Mouse (Mus musculus): ENCODE data around the gene Arhgef15. TPM values are rescaled to one million over a fixed set of nuclear protein-coding genes. Genes with fewer than 3 reads are reported as not detected.

The Arhgef15 gene
- polyA plus RNA-seq, 1 experiment from 2014 or later = 9.6 TPM

GRCm38 (mm10) chr11:68914566-68914965 is 42.7 kb downstream of the Arhgef15 start:
- 0 out of 2 replicates have a peak, but pooled peaks cover 3% of the 10 kb centered on the region for H3K4me1 ChIP-seq (ENCODE audit: control insufficient read depth, insufficient read depth, low read length)

DNA sequence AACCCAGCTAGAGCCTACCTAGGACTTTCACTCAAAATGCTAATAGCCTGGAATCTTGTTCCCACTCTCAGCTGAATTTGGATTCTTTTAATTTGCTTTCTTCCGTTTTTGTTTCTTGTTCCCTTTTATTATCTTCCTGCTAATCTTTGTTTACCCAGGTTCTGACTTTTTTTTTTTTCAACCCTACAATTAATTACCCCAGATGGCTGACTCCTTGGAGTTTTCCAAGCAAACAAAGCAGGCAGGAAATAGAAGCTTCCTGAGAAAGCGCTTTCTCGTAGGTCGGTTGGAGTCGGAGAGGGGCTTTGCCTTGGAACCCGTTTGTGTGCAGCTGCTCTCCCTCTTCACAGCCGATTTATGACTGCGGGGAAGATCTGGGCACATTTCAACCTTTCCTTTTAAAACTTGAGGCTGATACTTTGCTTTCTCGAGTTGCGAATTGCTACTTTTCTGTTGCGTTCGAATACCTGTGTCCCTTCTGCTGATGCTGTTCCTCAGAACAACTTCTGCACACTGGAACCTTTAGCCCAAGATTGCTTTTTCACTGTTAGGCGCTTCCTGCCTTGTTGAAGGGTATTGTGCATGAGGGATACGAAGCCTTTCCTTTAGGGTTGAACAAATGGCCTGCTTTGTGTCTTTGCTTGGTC is 45.6 kb downstream of the Arhgef15 start:
- WGBS = 27% methylated on average over 14 of the region's 14 CpGs
- H3K9ac ChIP-seq (ENCODE audit: low read length) = peak overlapping the region; percentile 23; the same call in 1 of the 2 replicates
- no peaks in the 10 kb centered on the region for H3K27me3 ChIP-seq (ENCODE audit: control insufficient read depth, insufficient read depth, low read length)
- no peak for ATAC-seq (ENCODE audit: insufficient read depth, low FRiP score)
- no peaks in the 10 kb centered on the region for H3K9me3 ChIP-seq (replicated peaks; ENCODE audit: control insufficient read depth, low read length)
- H3K27ac ChIP-seq (ENCODE audit: low read length) = peak overlapping the region; percentile 75
- peak overlapping the region; percentile 17; the same call in 1 of the 2 replicates for H3K4me2 ChIP-seq (ENCODE audit: low read depth, low read length)
- 0 out of 2 replicates have a peak, but pooled peaks cover 3% of the 10 kb centered on the region for H3K4me1 ChIP-seq (ENCODE audit: control insufficient read depth, insufficient read depth, low read length)
- no peaks in the 10 kb centered on the region for H3K36me3 ChIP-seq (ENCODE audit: control insufficient read depth, insufficient read depth, low read length)
- H3K4me3 ChIP-seq (replicated peaks; ENCODE audit: low read length) = no peak overlapping the region

More at GRCm38 (mm10) chr11:68914566-68914965, 42.7 kb downstream of the Arhgef15 start:
- Histone ChIP-seq H3K36me3 (ENCODE audit: control insufficient read depth, insufficient read depth, low read length) (no peaks in the 10 kb centered on the region), H3K27me3 (ENCODE audit: control insufficient read depth, insufficient read depth, low read length) (no peaks in the 10 kb centered on the region), H3K9ac (ENCODE audit: low read length) (no peak overlapping the region), H3K4me2 (ENCODE audit: low read depth, low read length) (no peak overlapping the region), H3K9me3 (replicated peaks; ENCODE audit: control insufficient read depth, low read length) (no peaks in the 10 kb centered on the region), H3K4me3 (replicated peaks; ENCODE audit: low read length) (no peak overlapping the region), H3K27ac (ENCODE audit: low read length) (no peak overlapping the region)
- no peak for ATAC-seq (ENCODE audit: insufficient read depth, low FRiP score)
- WGBS = 89% methylated on average over 4 of the region's 4 CpGs

GRCm38 (mm10) chr11:68908846-68909503 is 48.3 kb downstream of the Arhgef15 start:
- no peak overlapping the region for H3K27ac ChIP-seq (ENCODE audit: low read length)
- ATAC-seq (ENCODE audit: insufficient read depth, low FRiP score) = no peak
- no peaks in the 10 kb centered on the region for H3K9me3 ChIP-seq (replicated peaks; ENCODE audit: control insufficient read depth, low read length)
- no peak overlapping the region for H3K9ac ChIP-seq (ENCODE audit: low read length)
- H3K4me2 ChIP-seq (ENCODE audit: low read depth, low read length) = no peak overlapping the region
- H3K4me3 ChIP-seq (replicated peaks; ENCODE audit: low read length) = no peak overlapping the region
- no peaks in the 10 kb centered on the region for H3K27me3 ChIP-seq (ENCODE audit: control insufficient read depth, insufficient read depth, low read length)
- H3K36me3 ChIP-seq (ENCODE audit: control insufficient read depth, insufficient read depth, low read length) = peaks cover 12% of the 10 kb centered on the region; the same call in 1 of the 2 replicates
- H3K4me1 ChIP-seq (ENCODE audit: control insufficient read depth, insufficient read depth, low read length) = 0 out of 2 replicates have a peak, but pooled peaks cover 3% of the 10 kb centered on the region
- WGBS = 44% methylated on average over 7 of the region's 7 CpGs

GRCm38 (mm10) chr11:68907251-68907650 is 50.0 kb downstream of the Arhgef15 start:
- no peak overlapping the region for H3K9ac ChIP-seq (ENCODE audit: low read length)
- H3K27ac ChIP-seq (ENCODE audit: low read length) = no peak overlapping the region
- ATAC-seq (ENCODE audit: insufficient read depth, low FRiP score) = no peak
- H3K4me2 ChIP-seq (ENCODE audit: low read depth, low read length) = no peak overlapping the region
- H3K36me3 ChIP-seq (ENCODE audit: control insufficient read depth, insufficient read depth, low read length) = peaks cover 21% of the 10 kb centered on the region
- H3K9me3 ChIP-seq (replicated peaks; ENCODE audit: control insufficient read depth, low read length) = no peaks in the 10 kb centered on the region
- no peaks in the 10 kb centered on the region for H3K27me3 ChIP-seq (ENCODE audit: control insufficient read depth, insufficient read depth, low read length)
- H3K4me1 ChIP-seq (ENCODE audit: control insufficient read depth, insufficient read depth, low read length) = peaks cover 3% of the 10 kb centered on the region; the same call in 1 of the 2 replicates
- 71% methylated on average over 3 of the region's 3 CpGs for WGBS
- no peak overlapping the region for H3K4me3 ChIP-seq (replicated peaks; ENCODE audit: low read length)

DNA sequence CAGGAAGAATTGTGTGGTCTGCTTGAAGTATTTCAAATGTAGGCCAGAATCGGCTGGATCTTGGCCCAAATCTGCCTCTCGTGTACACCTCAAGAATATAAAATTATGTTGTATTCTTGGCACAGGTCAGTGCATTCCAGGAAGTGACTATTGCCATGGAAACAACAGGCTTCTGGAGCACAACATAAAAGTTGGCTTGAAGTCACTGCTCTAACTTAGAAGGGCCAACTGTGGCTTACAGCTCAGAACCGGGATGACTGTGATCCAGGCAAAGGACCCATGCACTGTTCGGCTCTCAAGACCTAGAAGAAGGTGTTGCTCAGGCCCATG is 50.9 kb downstream of the Arhgef15 start:
- 55% methylated on average over 4 of the region's 4 CpGs for WGBS
- peak overlapping the region; percentile 12 for H3K27ac ChIP-seq (ENCODE audit: low read length)
- no peaks in the 10 kb centered on the region for H3K9me3 ChIP-seq (replicated peaks; ENCODE audit: control insufficient read depth, low read length)
- H3K4me3 ChIP-seq (replicated peaks; ENCODE audit: low read length) = no peak overlapping the region
- H3K27me3 ChIP-seq (ENCODE audit: control insufficient read depth, insufficient read depth, low read length) = no peaks in the 10 kb centered on the region
- no peak overlapping the region for H3K4me2 ChIP-seq (ENCODE audit: low read depth, low read length)
- no peaks in the 10 kb centered on the region; the same call in 1 of the 2 replicates for H3K4me1 ChIP-seq (ENCODE audit: control insufficient read depth, insufficient read depth, low read length)
- peaks cover 21% of the 10 kb centered on the region for H3K36me3 ChIP-seq (ENCODE audit: control insufficient read depth, insufficient read depth, low read length)
- 0 out of 2 replicates have a peak, but pooled peaks have one; percentile 33 for ATAC-seq (ENCODE audit: insufficient read depth, low FRiP score)
- no peak overlapping the region for H3K9ac ChIP-seq (ENCODE audit: low read length)

GRCm38 (mm10) chr11:68905665-68906460 is 51.4 kb downstream of the Arhgef15 start:
- Histone ChIP-seq H3K36me3 (ENCODE audit: control insufficient read depth, insufficient read depth, low read length) (peaks cover 21% of the 10 kb centered on the region), H3K27me3 (ENCODE audit: control insufficient read depth, insufficient read depth, low read length) (no peaks in the 10 kb centered on the region), H3K9me3 (replicated peaks; ENCODE audit: control insufficient read depth, low read length) (no peaks in the 10 kb centered on the region), H3K4me1 (ENCODE audit: control insufficient read depth, insufficient read depth, low read length) (peaks cover 2% of the 10 kb centered on the region), H3K4me3 (replicated peaks; ENCODE audit: low read length) (no peak overlapping the region), H3K27ac (ENCODE audit: low read length) (peak overlapping the region; percentile 1), H3K9ac (ENCODE audit: low read length) (no peak overlapping the region), H3K4me2 (ENCODE audit: low read depth, low read length) (no peak overlapping the region)
- 87% methylated on average over 9 of the region's 9 CpGs for WGBS
- no peak for ATAC-seq (ENCODE audit: insufficient read depth, low FRiP score)

GRCm38 (mm10) chr11:68905138-68905531 is 52.1 kb downstream of the Arhgef15 start:
- ATAC-seq (ENCODE audit: insufficient read depth, low FRiP score) = no peak
- H3K36me3 ChIP-seq (ENCODE audit: control insufficient read depth, insufficient read depth, low read length) = peaks cover 21% of the 10 kb centered on the region
- no peak overlapping the region for H3K4me2 ChIP-seq (ENCODE audit: low read depth, low read length)
- H3K9ac ChIP-seq (ENCODE audit: low read length) = no peak overlapping the region
- no peaks in the 10 kb centered on the region for H3K9me3 ChIP-seq (replicated peaks; ENCODE audit: control insufficient read depth, low read length)
- peaks cover 4% of the 10 kb centered on the region for H3K4me1 ChIP-seq (ENCODE audit: control insufficient read depth, insufficient read depth, low read length)
- H3K27me3 ChIP-seq (ENCODE audit: control insufficient read depth, insufficient read depth, low read length) = no peaks in the 10 kb centered on the region
- H3K4me3 ChIP-seq (replicated peaks; ENCODE audit: low read length) = no peak overlapping the region
- WGBS = 91% methylated on average over 3 of the region's 3 CpGs
- no peak overlapping the region for H3K27ac ChIP-seq (ENCODE audit: low read length)

DNA sequence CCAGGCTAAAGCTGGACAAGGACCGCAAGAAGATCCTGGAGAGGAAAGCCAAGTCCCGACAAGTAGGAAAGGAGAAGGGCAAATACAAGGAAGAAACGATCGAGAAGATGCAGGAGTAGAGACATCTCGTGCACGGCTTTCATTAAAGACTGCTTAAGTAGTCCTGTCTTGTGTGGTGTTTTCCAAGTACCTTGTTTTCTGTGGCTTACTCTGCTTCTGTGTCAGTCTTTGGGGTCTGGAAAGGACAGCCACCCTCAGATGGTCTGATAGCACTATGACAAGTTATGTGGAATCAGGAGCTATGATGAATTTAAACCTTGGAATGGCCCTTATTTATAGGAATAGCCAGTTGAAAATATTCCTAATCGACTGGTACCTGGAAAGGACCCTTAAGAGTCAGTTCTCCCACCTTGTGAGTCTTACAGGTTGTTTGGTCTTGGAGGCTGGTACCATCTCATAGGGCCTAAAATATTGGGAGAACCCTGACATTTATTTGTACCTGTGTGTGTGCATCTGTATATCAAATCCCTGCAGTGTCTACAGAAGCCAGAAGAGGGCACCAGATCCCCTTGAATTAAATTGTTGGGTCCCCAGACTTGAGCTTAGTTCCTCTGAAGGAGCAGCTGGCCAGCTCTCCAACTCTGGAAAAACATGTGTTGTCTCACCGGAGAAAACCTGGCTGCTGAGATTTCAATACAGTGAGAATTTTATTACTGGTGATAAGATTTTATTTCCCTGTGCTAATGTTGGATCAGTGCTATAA is 52.7 kb downstream of the Arhgef15 start:
- H3K27ac ChIP-seq (ENCODE audit: low read length) = no peak overlapping the region
- H3K4me1 ChIP-seq (ENCODE audit: control insufficient read depth, insufficient read depth, low read length) = peaks cover 4% of the 10 kb centered on the region
- 82% methylated on average over 8 of the region's 8 CpGs for WGBS

More for the DNA sequence above, 52.7 kb downstream of the Arhgef15 start:
- no peaks in the 10 kb centered on the region for H3K9me3 ChIP-seq (replicated peaks; ENCODE audit: control insufficient read depth, low read length)
- H3K36me3 ChIP-seq (ENCODE audit: control insufficient read depth, insufficient read depth, low read length) = peaks cover 21% of the 10 kb centered on the region
- H3K4me3 ChIP-seq (replicated peaks; ENCODE audit: low read length) = no peak overlapping the region
- no peaks in the 10 kb centered on the region for H3K27me3 ChIP-seq (ENCODE audit: control insufficient read depth, insufficient read depth, low read length)
- no peak overlapping the region for H3K4me2 ChIP-seq (ENCODE audit: low read depth, low read length)
- no peak for ATAC-seq (ENCODE audit: insufficient read depth, low FRiP score)
- H3K9ac ChIP-seq (ENCODE audit: low read length) = no peak overlapping the region
